Mouse (Mus musculus) lung, postnatal 25 days (tissue): ENCODE measurements around the gene Cxcl5.

Experiments
- DNase-seq: peaks from one replicate; pipeline ENCODE4 v3.0.0; 2022; ENCODE audit warnings: low spot score

Cxcl5 gene

DNA sequence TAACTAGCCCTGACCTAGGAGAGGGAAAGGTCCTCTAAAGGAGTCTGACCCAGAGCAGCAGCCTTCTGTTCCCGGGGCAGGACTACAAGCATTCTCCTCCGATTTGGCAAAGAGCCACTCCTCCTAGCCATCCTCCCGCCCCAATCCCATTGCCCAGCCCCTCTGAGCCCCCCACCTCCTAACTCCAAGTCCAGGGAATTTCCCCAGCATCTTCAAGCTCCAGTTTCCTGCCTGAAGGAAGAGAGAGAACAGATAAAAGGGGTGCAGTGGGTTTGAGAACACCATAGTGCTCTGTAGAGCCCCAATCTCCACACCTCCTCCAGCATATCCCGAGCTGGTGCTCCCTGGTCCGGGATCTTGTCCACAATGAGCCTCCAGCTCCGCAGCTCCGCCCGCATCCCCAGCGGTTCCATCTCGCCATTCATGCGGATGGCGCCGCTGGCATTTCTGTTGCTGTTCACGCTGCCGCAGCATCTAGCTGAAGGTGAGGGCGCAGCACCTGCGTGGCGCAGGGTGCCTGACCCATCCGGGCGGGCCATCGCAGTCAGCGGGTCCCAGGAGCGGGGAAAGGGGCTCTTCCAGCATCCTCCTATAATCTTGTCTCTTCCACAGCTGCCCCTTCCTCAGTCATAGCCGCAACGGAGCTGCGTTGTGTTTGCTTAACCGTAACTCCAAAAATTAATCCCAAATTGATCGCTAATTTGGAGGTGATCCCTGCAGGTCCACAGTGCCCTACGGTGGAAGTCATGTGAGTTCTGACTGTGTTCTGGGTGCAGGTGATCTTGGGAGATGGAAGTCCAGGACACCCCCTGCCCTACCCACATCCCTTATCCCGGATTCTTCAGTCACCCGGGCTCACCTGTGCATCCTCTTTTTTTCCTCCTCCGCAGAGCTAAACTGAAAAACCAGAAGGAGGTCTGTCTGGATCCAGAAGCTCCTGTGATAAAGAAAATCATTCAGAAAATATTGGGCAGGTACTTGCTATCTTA, at the start of gene Cxcl5:
Gene Cxcl5, plus strand, starts transcription at position 284 of the 989 bp plus-strand sequence.
- no peak for DNase-seq

DNA sequence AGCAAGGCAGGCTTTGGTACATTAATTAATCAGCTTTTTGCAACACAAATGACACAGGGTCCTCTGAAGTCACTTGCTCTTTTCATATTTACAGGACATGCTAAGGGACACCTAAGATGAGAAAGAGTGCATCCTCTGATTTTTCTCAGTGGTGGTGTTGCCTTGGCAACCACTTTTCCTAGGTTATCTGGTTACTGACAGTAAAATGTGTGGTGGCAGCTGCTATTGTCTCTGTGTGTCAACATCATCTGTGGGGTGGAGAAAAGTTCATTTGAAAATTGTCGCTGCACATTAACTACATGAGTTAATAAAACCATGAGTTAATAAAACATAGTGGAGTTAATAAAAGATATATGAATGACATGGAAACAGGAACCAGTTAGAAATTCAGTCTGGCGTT, 47.8 kb upstream of the Cxcl5 start:
- no peak for DNase-seq

DNA sequence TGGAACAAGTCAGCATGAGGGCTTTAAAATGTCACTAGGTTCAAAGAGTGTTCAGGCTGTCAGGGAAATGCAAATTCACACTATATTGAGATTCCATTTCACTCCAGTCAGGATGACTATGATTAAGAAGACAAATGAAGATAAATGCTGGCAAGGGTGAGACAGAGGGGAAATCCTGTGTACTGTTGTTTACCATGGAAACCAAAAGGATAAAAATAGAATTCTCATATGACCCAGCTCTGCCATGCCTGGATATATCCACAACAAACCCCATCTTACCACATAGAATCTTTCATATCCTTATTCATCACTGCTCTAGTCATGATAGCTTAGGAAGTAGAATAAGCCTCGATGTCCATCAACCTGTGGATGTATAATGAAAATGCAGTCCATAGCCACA, 41.2 kb upstream of the Cxcl5 start:
- no peak for DNase-seq

DNA sequence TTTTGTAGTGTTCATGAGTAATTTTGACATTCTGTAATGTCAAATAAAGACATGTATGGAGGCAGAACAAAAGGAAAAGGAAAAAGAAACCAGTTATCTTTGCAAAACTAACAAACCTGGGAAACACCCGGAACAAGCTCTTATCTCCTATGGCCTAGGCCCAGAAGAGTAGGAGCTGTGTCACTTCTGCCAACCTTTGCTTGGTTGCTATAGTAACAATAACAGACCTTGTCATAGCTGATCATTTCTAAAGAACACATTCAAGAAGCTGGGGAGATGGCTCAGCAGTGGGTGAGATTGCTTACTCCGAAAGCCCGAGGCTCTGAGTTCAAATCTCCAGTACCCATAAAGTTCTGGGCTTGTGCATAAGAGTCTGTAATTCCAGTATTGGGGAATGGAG, 36.5 kb upstream of the Cxcl5 start:
- no peak for DNase-seq

DNA sequence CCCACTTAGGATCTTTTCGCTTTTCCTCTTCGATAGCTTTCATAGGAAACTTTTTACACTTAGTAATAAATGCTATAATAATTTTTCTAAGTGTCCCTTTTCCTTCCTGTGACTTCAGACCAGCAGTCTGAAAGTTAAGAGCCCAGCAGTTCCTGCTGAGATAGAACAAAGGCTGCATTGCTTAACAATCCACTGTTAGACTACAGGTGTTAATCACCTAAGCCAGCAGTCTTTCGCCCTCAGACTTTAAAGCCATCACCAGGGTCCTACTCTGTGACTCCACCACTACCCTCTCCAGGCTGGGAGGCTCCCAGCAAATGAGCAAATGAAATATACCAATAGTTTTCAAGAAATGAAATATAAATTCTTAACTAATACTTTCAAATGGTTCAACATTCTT, 30.9 kb upstream of the Cxcl5 start:
- DNase-seq = no peak

DNA sequence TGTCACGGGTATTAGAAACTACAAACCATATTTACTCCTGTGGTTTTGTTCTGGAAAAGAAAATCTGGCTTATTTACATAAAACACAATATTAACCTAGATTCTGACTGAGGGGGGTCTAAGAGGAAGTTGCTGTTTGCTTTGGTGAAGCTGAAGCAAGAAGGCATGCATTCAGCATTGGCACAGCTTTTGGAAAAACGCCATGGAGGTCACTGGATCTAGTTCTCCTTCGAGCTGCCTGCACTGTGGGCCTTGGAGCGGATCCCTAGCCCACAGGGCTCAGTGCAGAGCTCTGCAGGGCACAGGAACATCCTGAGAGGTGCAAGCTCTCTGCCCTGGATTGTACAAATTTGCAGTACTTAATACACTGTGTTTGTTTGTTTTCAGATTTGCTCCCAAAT, 27.7 kb upstream of the Cxcl5 start:
- DNase-seq = peak; percentile 6

DNA sequence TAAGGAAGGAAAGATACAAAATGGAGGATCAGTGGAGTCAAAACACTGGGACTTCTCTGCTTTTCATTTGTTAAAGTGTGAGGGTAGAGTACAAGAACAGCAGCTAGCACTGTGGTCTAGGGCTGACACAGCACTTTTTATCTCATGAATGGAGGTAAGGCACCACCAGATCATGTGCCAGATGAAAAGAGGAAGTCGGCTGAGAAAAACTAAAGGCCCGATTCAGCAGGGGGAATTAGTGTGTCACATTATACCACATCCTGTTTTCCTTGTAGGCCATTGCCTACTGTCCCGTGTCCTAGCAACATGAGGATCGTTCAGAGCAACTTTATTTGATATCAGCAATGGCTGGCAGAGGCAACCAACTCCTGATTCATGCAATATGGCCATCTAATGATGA, 17.1 kb upstream of the Cxcl5 start:
- peak; percentile 32 for DNase-seq

DNA sequence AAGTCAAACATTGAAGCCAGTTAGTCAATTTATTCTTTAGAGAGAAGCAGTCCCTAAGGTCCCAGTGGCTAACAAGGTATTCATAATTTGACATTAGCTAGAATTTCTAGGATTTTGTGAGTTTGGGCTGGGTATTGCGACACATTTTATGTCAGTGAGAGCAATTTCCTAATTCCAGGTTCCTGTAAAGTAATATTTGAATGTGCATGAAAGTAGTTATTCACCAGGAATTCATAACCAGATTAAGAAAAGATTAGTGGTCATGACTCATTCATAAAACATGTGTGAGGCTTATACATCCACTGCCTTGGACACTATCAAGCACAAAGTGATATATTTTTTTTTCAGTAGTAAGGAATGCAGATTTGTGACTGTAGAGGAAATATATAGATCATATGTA, 5.2 kb upstream of the Cxcl5 start:
- no peak for DNase-seq

DNA sequence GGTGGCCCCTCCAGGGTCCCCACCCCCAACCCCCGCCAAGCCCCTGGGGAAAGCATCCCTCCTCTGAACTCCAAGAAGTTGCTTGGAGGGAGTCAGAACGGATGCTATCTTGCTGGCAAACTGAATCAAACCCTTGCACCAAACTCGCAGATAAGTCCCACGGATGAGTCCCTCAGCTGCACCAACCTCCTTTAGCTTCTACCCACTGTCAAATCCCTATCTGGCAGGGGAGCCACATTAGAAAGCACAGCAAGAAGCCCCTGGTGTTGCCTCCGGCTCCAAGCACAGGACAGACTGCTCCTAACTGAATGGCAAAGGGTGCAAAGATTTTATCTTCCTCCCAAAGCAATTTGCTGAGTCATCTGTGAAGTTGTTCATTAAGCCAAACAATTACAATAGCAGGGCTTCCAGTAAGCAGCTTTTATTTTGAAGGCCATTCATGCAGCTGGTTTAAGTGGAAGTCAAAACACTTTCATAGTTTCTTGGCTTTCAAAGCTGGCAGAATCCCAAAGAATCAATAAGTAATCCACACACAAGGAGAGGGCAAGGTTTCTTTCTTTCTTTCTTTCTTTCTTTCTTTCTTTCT, 1.0 kb upstream of the Cxcl5 start:
- peak; percentile 49 for DNase-seq

DNA sequence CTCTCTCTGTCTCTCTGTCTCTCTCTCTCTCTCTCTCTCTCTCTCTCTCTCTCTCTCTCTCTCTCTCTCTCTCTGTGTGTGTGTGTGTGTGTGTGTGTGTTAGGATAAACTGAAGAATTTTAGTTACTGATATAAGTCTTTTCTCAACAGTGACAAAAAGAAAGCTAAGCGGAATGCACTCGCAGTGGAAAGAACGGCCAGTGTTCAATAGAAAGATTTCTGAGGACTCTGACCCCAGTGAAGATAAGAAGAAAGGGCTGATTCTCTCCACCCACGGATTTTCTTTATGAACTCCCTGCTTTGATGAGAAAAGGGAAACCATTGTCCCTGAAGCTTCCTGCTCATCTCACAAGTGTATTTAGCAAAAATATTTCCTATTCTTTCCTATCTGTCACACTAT, 1.1 kb downstream of the Cxcl5 start:
- DNase-seq = no peak

DNA sequence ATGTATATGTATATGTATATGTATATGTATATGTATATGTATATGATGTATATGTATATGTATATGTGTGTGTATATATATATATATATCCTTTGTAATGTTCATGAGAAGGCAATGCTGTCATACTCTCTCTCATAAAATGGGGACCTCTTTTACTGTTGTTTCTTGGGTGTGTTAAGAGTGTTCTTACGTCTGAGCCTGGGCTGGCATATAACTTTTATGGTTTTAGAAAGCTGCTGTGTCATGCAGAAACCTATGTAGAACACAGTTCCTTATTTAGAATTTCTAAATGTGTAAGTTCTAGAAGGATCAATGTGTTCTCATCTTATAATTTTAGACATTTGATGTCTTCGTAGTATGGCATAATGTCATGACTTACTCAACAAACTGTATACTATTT, 1.7 kb downstream of the Cxcl5 start:
- no peak for DNase-seq

DNA sequence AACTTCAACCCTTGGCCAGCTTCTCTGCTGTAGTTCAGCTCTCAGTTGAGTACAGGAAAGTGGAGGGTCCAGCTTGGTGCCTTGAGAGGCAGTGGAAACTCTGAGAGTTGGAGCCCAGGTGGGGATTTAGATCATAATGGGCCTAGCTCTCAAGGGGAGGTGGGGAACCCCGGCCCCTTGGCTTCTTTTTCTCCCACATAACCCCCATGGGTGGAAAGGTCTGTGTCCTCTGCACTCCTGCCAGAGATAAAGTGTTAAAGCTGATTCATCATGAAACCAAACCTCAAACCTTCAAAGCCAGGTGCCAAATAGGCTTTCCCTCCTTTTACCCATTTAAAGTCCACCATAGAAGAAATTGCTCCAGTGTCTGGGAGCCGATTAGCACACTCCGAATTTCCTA, 2.7 kb downstream of the Cxcl5 start:
- DNase-seq = no peak

DNA sequence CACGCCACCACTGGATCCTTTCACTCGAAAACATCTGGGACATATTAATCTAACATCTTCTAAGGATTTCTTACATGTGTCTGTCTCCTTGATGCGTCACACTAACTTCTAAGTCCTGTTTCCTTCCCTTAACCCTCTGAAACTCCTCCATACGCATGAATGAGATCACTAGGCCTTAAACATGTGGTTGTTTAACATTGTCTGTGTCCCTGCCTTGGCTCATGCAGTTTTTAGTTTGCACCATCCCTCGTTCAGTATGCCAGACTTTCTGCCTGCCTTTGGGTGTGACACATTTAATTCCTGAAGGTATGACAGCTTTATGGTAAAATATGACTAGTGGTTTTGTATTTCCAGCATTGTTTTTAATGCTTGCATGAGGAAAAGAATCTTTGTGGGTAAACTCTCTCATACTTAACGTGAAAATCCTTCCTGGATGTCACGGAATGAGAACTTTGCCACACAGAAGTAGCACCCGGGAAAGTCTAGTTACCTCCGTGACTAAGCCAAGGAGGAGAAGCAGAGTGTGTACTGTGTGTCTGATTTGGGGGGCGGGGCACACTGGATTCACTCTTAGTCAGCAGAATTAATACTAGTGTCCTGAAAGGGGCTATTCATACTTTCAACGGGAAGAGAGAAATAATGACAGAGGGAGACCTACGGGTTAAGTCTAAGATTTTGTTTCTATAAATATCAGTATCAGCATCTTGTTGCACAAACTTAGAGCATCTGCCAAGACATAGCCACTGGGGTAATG, 4.9 kb downstream of the Cxcl5 start:
- DNase-seq = no peak

DNA sequence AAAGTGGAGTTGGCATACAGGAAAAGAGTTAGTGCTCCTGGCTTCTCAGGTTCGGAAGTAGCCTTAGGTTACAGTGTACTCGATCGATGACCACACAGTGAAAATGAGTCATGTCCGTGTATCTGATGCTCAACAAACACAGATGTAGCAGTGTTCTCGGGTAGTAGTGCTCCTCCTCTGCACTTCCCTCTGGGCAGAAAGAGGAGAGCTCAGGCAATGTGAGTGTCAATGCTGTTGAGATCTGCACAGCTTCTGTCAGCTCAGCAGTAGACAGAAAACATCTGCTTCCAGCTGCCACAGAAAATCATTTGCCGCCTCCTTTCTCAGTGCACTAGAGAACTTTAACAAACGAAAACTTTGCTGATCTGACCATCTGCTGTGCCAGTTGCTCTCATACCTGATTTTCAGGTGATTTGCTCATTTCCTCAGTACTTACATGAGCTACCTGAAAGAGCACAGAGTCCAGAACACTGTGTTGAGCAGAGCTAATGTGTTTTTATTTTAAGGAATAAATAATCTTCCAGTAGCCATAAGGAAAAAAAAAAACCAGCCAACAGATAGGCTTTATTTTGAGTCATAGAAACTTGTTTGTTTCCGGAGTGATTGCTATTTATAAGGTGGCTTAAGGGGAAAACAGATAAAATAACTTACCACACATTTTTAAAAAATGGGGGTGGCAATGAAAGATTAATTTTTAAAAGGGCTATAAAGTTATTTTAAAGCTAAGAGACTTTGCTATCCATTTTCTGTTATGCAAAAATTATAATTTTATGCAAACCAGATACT, 6.9 kb downstream of the Cxcl5 start:
- DNase-seq = no peak

DNA sequence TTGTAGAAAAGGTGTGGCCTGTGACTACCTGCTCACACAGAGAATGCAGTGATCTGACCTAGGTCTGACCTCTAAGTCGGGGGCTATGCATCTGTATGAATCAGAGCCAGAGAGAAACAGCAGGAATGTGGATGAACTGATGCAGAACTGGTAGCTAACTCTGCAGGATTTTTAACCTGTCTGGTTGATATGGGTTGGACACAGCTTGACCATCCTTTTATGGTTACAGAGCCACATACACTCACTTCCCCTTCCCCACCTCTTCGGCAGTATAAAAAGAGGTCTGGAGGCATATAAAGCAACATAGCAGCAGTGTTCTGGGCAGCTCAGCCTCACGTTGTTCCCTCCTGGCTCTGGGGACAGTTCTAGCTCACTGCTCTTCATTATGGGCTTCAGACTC, 9.1 kb downstream of the Cxcl5 start, which contains the start of gene Ppbp:
Gene Ppbp, plus strand, starts transcription at position 301 of the 400 bp plus-strand sequence.
- DNase-seq = no peak

DNA sequence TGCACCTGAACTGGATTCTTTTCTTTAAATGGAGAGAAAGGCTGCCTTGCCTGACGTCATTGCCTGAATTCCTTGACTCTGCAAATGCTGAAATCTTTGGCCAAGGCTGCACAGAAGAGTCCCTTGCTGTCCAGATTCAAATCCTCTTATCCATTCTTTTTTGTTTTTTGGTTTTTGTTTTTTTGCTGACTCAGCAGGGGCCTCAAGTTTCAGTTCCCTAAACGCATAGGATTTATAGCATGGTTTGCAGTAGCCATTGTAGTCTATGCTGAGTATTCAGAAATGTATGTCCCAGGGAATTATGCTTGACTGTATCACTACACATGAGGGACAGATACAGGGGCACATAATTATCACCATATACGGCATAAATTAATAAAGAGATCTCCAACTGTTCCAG, 12.2 kb downstream of the Cxcl5 start:
- DNase-seq = no peak

DNA sequence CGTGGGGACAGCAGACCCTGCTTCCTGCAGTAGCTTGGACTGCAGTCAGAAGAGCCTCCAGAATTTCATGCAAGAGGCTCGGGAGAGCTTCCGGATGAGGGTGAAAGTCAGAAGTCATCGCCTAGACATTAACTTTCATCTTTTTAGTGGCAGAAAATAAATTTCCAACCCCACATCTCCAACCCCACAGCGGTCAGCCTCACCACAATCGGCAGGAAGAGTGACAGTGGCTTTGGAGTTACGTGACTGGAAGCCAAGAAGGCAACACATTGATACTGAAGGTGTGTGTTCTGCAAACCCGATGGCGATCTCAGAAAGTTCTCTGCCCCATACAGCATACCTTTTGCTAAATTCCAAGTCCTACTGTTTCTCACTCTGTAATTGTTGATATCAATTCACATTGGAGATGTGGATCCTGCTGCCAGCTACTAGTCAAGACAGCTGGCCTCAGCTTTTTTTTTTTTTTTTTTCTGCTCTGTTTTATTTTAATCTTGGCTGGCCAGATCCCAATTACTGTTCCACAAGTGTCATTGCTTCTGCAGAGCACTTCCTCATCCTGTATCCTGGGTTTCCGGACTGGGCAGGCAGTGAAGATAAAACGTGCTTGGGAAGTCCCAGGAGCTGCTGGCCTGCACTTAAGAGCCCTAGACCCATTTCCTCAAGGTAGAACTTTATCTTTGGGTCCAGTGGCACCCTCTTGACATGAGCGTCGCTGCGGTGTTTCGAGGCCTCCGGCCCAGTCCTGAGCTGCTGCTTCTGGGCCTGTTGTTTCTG, 12.9 kb downstream of the Cxcl5 start, which contains the start of gene Pf4:
Gene Pf4, plus strand, starts transcription at position 556 of the 774 bp plus-strand sequence.
- no peak for DNase-seq

DNA sequence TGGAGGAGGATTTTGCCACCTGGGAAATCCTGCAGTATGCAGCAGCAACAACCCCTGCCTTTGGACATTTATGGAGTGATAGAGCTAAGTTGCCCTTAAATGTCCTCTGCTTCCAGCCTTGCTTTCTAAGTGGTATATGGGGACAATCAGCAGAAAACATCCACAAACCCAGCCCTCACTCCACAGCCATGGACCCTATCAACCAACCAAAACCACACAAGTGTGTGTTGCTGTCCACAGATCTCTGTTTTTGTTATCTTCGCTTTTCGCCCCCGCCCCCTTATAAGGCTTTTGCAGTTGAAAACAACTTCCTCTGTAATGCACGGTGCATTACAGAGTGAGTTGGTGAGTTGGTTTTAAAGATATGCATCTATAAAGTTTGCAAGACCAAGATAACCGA, 16.4 kb downstream of the Cxcl5 start:
- no peak for DNase-seq

DNA sequence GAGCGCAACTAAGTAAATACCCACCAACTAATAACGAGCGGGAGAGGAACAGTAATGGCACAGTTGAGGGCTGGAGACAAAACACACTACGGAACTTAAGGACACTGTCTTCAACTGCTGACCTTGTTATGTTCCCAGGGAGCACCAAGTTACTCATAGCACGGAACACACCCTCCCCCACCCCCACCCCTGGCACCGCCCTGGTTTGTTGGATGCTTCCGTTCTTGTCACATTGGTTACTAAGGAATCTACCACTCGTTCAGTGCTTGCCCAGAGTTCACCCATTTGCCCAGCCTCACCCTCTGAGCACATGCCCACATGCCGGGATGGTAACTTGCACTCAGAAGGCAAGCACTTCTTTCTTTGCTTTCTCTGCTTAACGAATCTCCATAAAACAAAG, 18.5 kb downstream of the Cxcl5 start:
- no peak for DNase-seq

DNA sequence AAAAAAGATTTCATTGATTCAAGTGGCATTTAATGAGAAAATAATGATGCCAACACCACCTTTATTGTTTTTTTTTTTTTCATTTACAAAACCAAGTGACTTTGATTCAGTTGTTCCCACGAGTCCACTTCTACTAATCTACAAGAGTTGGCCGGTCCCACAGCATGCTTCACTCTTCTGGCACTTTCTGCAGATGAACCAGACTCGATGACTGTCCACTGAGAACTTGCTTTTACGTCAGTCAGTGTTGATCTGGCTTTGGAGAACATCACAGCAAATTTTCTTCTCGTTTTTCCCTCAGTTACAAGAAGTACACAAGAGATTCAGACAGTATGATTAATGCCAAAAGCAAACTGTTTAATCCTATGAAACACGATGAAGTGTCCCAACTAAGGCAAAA, 19.7 kb downstream of the Cxcl5 start:
- no peak for DNase-seq

DNA sequence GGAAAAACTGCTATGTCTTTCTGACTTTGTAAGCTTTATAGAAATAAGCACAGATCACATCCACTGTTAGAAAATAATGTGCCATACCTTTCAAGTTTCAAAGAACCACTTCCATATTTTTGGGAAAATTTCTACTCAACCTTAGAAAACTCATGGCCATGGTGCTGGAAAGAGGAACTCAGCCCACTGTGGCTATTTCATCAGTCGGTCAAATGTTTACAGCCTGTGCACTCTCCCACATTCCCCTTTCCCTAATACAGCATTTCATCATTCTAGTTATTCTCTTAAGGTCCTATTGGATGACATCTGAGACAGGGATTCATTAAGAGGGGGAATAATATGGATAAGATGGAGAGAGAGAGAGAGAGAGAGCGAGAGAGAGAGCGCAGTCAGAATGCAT, 24.5 kb downstream of the Cxcl5 start:
- no peak for DNase-seq
